Mouse (Mus musculus) myocyte (in vitro differentiated cells): ENCODE measurements around the gene Ppp1r14a. TPM values are rescaled to one million over a fixed set of nuclear protein-coding genes. Genes with fewer than 3 reads are reported as not detected.

Experiments used
- H3K27me3 ChIP-seq: one replicate; pipeline ENCODE4 v1.6.1; 2011; ENCODE audit not compliant: control insufficient read depth, insufficient read depth, insufficient read length
- H3K36me3 ChIP-seq: one replicate; pipeline ENCODE4 v1.6.1; 2011; ENCODE audit not compliant: control insufficient read depth, insufficient read depth
- H3K4me2 ChIP-seq: one replicate; pipeline ENCODE4 v1.6.1; 2011; ENCODE audit warnings: low read depth, control low read depth
- H3K4me3 ChIP-seq: one replicate; pipeline ENCODE4 v1.5.1; 2011; ENCODE audit warnings: mild to moderate bottlenecking, control low read depth, moderate library complexity
- H3K79me2 ChIP-seq: one replicate; pipeline ENCODE4 v1.6.1; 2011; ENCODE audit not compliant: control insufficient read depth, insufficient read depth
- H3ac ChIP-seq: one replicate; pipeline ENCODE4 v1.6.1; 2011; ENCODE audit not compliant: control insufficient read depth, insufficient read length
- CEBPB ChIP-seq: IDR thresholded peaks from 2 replicates; pipeline ENCODE4 v1.6.1; 2011; ENCODE audit warnings: mild to moderate bottlenecking, moderate library complexity; ENCODE audit not compliant: poor library complexity, insufficient read depth, severe bottlenecking
- E2F4 ChIP-seq: IDR thresholded peaks from one replicate; pipeline ENCODE4 v1.6.1; 2011; ENCODE audit warnings: mild to moderate bottlenecking, control low read depth, moderate library complexity; ENCODE audit not compliant: insufficient read depth
- MAX ChIP-seq: IDR thresholded peaks from one replicate; pipeline ENCODE4 v1.6.1; 2011; ENCODE audit warnings: low read depth, mild to moderate bottlenecking, control low read depth
- MYOD1 ChIP-seq, 3 experiments: IDR thresholded peaks; one replicate each; pipeline ENCODE4 v1.6.1; 2011; ENCODE audit warnings: control low read depth in 2 of 3, low read depth in 2 of 3, mild to moderate bottlenecking in 2 of 3, moderate library complexity in 1 of 3; ENCODE audit not compliant: insufficient read length in 2 of 3, control insufficient read depth in 1 of 3
- MYOG ChIP-seq, 3 experiments: IDR thresholded peaks; one replicate each; pipeline ENCODE4 v1.6.1; 2011; ENCODE audit warnings: control low read depth in 2 of 3, low read depth in 2 of 3, mild to moderate bottlenecking in 2 of 3; ENCODE audit not compliant: insufficient read length in 2 of 3, control insufficient read depth in 1 of 3, insufficient read depth in 1 of 3
- POLR2A ChIP-seq: IDR thresholded peaks from one replicate; pipeline ENCODE4 v1.6.1; 2011; ENCODE audit warnings: low read depth, mild to moderate bottlenecking, control low read depth, moderate library complexity; ENCODE audit not compliant: insufficient read length
- POLR2AphosphoS2 ChIP-seq: IDR thresholded peaks from one replicate; pipeline ENCODE4 v1.6.1; 2011; ENCODE audit warnings: low read depth, control low read depth; ENCODE audit not compliant: insufficient read length
- REST ChIP-seq: IDR thresholded peaks from one replicate; pipeline ENCODE4 v1.6.1; 2011; ENCODE audit warnings: mild to moderate bottlenecking, control low read depth, moderate library complexity; ENCODE audit not compliant: insufficient read depth, insufficient read length
- SRF ChIP-seq: IDR thresholded peaks from one replicate; pipeline ENCODE4 v1.6.1; 2011; ENCODE audit warnings: low read depth; ENCODE audit not compliant: control insufficient read depth, insufficient read length
- TCF12 ChIP-seq: IDR thresholded peaks from one replicate; pipeline ENCODE4 v1.6.1; 2011; ENCODE audit warnings: mild to moderate bottlenecking, control low read depth; ENCODE audit not compliant: poor library complexity, insufficient read depth, severe bottlenecking
- TCF3 ChIP-seq: IDR thresholded peaks from one replicate; pipeline ENCODE4 v1.6.1; 2011; ENCODE audit warnings: low read depth, control low read depth; ENCODE audit not compliant: insufficient read length
- USF1 ChIP-seq: IDR thresholded peaks from one replicate; pipeline ENCODE4 v1.6.1; 2011; ENCODE audit warnings: low read depth, mild to moderate bottlenecking, control low read depth, moderate library complexity
- polyA plus RNA-seq: library from polyadenylated mRNA; unstranded; fragments of >200 nt; fragmentation: generic; extraction: Trizol; gene quantifications from one replicate; pipeline ENCODE4 v1.2.1, GENCODE M21; 2012; ENCODE audit warnings: missing spikeins

Ppp1r14a gene
- polyA plus RNA-seq, 1 experiment = 0.35 TPM

GRCm38 (mm10) chr7:29282074-29282554, 7.0 kb upstream of the Ppp1r14a start:
- no peak overlapping the region for H3ac ChIP-seq
- no peaks in the 10 kb centered on the region for H3K36me3 ChIP-seq
- H3K79me2 ChIP-seq = no peaks in the 10 kb centered on the region
- no peak overlapping the region for H3K4me3 ChIP-seq
- H3K27me3 ChIP-seq = peaks cover 24% of the 10 kb centered on the region
- TF ChIP-seq SRF = no peak
- no peak for TF ChIP-seq POLR2AphosphoS2
- no peak for TF ChIP-seq MYOG (IDR thresholded peaks at IDR 0.05; ENCODE audit: control insufficient read depth in 1 of 3, insufficient read depth in 1 of 3, insufficient read length in 2 of 3, low read depth in 2 of 3)
- no peak for TF ChIP-seq POLR2A
- no peak for TF ChIP-seq E2F4
- TF ChIP-seq TCF3 = no peak
- H3K4me2 ChIP-seq = no peak overlapping the region

DNA sequence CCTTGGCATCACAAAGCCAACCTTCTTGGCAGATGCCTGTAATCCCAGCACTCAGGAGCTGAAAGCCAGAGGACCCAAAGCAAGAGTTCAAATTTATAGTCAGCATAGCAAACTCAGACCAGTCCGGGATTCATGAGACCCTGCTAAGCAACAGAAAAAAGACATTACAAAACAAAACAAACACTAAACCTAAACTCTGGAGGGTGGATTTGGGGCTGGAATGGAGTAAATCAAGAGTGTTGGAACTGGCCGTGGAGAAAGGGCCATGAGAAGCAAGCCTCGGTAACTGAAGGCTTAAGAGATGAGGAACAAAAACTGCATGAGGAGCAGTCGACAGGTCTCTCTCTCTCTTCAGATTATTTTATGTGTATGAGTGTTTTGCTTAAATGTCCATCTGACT, 5.2 kb upstream of the Ppp1r14a start:
- Histone ChIP-seq H3K36me3 (no peaks in the 10 kb centered on the region), H3K27me3 (peaks cover 24% of the 10 kb centered on the region), H3K79me2 (no peaks in the 10 kb centered on the region), H3K4me3 (no peak overlapping the region), H3ac (no peak overlapping the region), H3K4me2 (no peak overlapping the region)
- TF ChIP-seq MYOG (IDR thresholded peaks at IDR 0.05; ENCODE audit: control insufficient read depth in 1 of 3, insufficient read depth in 1 of 3, insufficient read length in 2 of 3, low read depth in 2 of 3) (no peak), E2F4 (no peak)

- no peaks in the 10 kb centered on the region for H3K79me2 ChIP-seq
- no peak for TF ChIP-seq USF1
- TF ChIP-seq POLR2A = no peak
- TF ChIP-seq MAX = no peak
- TF ChIP-seq SRF = no peak
- TF ChIP-seq TCF3 = no peak
- no peak for TF ChIP-seq CEBPB
- TF ChIP-seq POLR2AphosphoS2 = no peak
- TF ChIP-seq MYOD1 (IDR thresholded peaks at IDR 0.05; ENCODE audit: control insufficient read depth in 1 of 3, insufficient read length in 2 of 3, low read depth in 2 of 3) = no peak
- TF ChIP-seq TCF12 = no peak
- TF ChIP-seq MYOG (IDR thresholded peaks at IDR 0.05; ENCODE audit: control insufficient read depth in 1 of 3, insufficient read depth in 1 of 3, insufficient read length in 2 of 3, low read depth in 2 of 3) = no peak
- TF ChIP-seq E2F4 = no peak
- TF ChIP-seq REST = no peak
- H3K4me2 ChIP-seq = no peak overlapping the region
- H3K27me3 ChIP-seq = peaks cover 24% of the 10 kb centered on the region
- no peak overlapping the region for H3ac ChIP-seq
- no peaks in the 10 kb centered on the region for H3K36me3 ChIP-seq
- H3K4me3 ChIP-seq = no peak overlapping the region
Measured at GRCm38 (mm10) chr7:29284523-29284922, 4.6 kb upstream of the Ppp1r14a start.

DNA sequence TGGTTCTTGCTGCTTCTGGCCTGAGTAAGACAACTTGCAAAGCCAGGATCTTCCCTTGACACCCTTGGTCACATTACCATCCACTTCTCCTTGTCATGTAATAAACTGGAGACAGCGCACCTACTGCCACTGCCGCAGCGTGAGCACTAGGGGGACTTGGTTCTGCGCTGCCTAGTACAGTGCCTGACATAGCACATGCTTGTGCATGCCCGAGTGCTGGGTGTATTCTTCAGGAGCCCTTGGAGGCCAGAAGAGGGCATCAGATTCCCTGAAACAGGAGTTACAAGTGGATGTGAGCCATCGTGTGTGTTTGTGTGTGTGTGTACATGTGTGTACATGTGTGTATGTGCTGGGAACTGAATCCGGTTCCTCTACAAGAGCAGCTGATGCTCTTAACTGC, 1.6 kb upstream of the Ppp1r14a start:
- TF ChIP-seq SRF (no peak), POLR2A (no peak), MYOD1 (IDR thresholded peaks at IDR 0.05; ENCODE audit: control insufficient read depth in 1 of 3, insufficient read length in 2 of 3, low read depth in 2 of 3) (no peak), MAX (no peak)
- Histone ChIP-seq H3K79me2 (no peaks in the 10 kb centered on the region), H3K36me3 (no peaks in the 10 kb centered on the region), H3ac (no peak overlapping the region), H3K4me2 (no peak overlapping the region), H3K27me3 (peaks cover 7% of the 10 kb centered on the region), H3K4me3 (no peak overlapping the region)

- TF ChIP-seq E2F4 = no peak
- no peak for TF ChIP-seq CEBPB
- no peak for TF ChIP-seq MYOG (IDR thresholded peaks at IDR 0.05; ENCODE audit: control insufficient read depth in 1 of 3, insufficient read depth in 1 of 3, insufficient read length in 2 of 3, low read depth in 2 of 3)
- no peak for TF ChIP-seq USF1
- no peak for TF ChIP-seq MYOD1 (IDR thresholded peaks at IDR 0.05; ENCODE audit: control insufficient read depth in 1 of 3, insufficient read length in 2 of 3, low read depth in 2 of 3)
- no peak for TF ChIP-seq SRF
- TF ChIP-seq POLR2A = no peak
- TF ChIP-seq MAX = no peak
- no peak for TF ChIP-seq POLR2AphosphoS2
- no peak for TF ChIP-seq TCF12
- no peak for TF ChIP-seq TCF3
- no peak for TF ChIP-seq REST
- H3K79me2 ChIP-seq = no peaks in the 10 kb centered on the region
- H3K4me3 ChIP-seq = no peak overlapping the region
- no peak overlapping the region for H3ac ChIP-seq
- peaks cover 4% of the 10 kb centered on the region for H3K27me3 ChIP-seq
- no peaks in the 10 kb centered on the region for H3K36me3 ChIP-seq
- no peak overlapping the region for H3K4me2 ChIP-seq
Measured at GRCm38 (mm10) chr7:29288079-29288478, 1.0 kb upstream of the Ppp1r14a start.
